Mouse (Mus musculus) heart, adult 2 months (tissue): ENCODE measurements at regions not wholly inside any gene's neighbourhood (a gene's known extent, or its start where the extent isn't known, plus 50 kb on each side); places are given as distances from the start of the nearest gene placed in this dataset.

Source experiments
- CTCF ChIP-seq: fragments of 200-600 bp; IDR thresholded peaks from 2 replicates; pipeline ENCODE4 v1.8.1; 2022; ENCODE audit warnings: antibody characterized with exemption, mild to moderate bottlenecking, moderate library complexity
- EP300 ChIP-seq: fragments of 200-500 bp; IDR thresholded peaks from 2 replicates; pipeline ENCODE4 v1.6.1; 2011; ENCODE audit warnings: low read depth, low read length, control low read depth; ENCODE audit not compliant: insufficient read depth
- POLR2A ChIP-seq: fragments of 200-500 bp; IDR thresholded peaks from 2 replicates; pipeline ENCODE4 v1.6.1; 2011; ENCODE audit warnings: mild to moderate bottlenecking, low read depth, low read length, control low read depth; ENCODE audit not compliant: insufficient read depth

GRCm38 (mm10) chr6:81621028-81621427 lies 302.4 kb upstream of the Gcfc2 start:
- TF ChIP-seq CTCF (no peak), POLR2A (no peak), EP300 (no peak)
